Mouse (Mus musculus): ENCODE data around the gene Smim11. TPM values are rescaled to one million over a fixed set of nuclear protein-coding genes. Genes with fewer than 3 reads are reported as not detected.

Gene Smim11
- polyA plus RNA-seq, 1 experiment from 2014 or later = 145 TPM

GRCm38 (mm10) chr16:92355366-92355765 is 54.3 kb downstream of the Smim11 start:
- ATAC-seq (replicated peaks; ENCODE audit: low FRiP score, low read depth) (no peak), DNase-seq (ENCODE audit: low spot score) (no peak)
- Histone ChIP-seq H3K9me3 (replicated peaks; ENCODE audit: low read length) (no peaks in the 10 kb centered on the region), H3K4me1 (replicated peaks; ENCODE audit: insufficient read depth, low read length) (peaks cover 7% of the 10 kb centered on the region; the same call in 1 of the 2 replicates), H3K4me3 (replicated peaks; ENCODE audit: low read depth, low read length) (no peak overlapping the region), H3K27ac (no peak overlapping the region), H3K36me3 (ENCODE audit: insufficient read depth, low read length) (no peaks in the 10 kb centered on the region), H3K4me2 (ENCODE audit: low read length) (no peak overlapping the region), H3K9ac (ENCODE audit: low read depth, low read length) (no peak overlapping the region), H3K27me3 (ENCODE audit: insufficient read depth, low read length) (no peaks in the 10 kb centered on the region)
- WGBS = 65% methylated on average over 5 of the region's 5 CpGs
- no peak for TF ChIP-seq CTCF (IDR thresholded peaks at IDR 0.05; ENCODE audit: low read depth)

GRCm38 (mm10) chr16:92355982-92356381 is 54.9 kb downstream of the Smim11 start:
- no peak for TF ChIP-seq CTCF (IDR thresholded peaks at IDR 0.05; ENCODE audit: low read depth)
- no peak overlapping the region for H3K27ac ChIP-seq
- DNase-seq (ENCODE audit: low spot score) = no peak
- H3K9me3 ChIP-seq (replicated peaks; ENCODE audit: low read length) = no peaks in the 10 kb centered on the region
- H3K4me3 ChIP-seq (replicated peaks; ENCODE audit: low read depth, low read length) = no peak overlapping the region
- no peak for ATAC-seq (replicated peaks; ENCODE audit: low FRiP score, low read depth)
- 80% methylated on average over 11 of the region's 11 CpGs for WGBS
- no peaks in the 10 kb centered on the region for H3K36me3 ChIP-seq (ENCODE audit: insufficient read depth, low read length)
- H3K4me1 ChIP-seq (replicated peaks; ENCODE audit: insufficient read depth, low read length) = peaks cover 7% of the 10 kb centered on the region; the same call in 1 of the 2 replicates
- H3K4me2 ChIP-seq (ENCODE audit: low read length) = no peak overlapping the region
- no peaks in the 10 kb centered on the region for H3K27me3 ChIP-seq (ENCODE audit: insufficient read depth, low read length)
- H3K9ac ChIP-seq (ENCODE audit: low read depth, low read length) = no peak overlapping the region

GRCm38 (mm10) chr16:92357023-92357422 is 55.9 kb downstream of the Smim11 start:
- Histone ChIP-seq H3K4me2 (ENCODE audit: low read length) (no peak overlapping the region), H3K4me1 (replicated peaks; ENCODE audit: insufficient read depth, low read length) (peaks cover 7% of the 10 kb centered on the region; the same call in 1 of the 2 replicates), H3K4me3 (replicated peaks; ENCODE audit: low read depth, low read length) (no peak overlapping the region), H3K36me3 (ENCODE audit: insufficient read depth, low read length) (no peaks in the 10 kb centered on the region), H3K9ac (ENCODE audit: low read depth, low read length) (no peak overlapping the region), H3K9me3 (replicated peaks; ENCODE audit: low read length) (no peaks in the 10 kb centered on the region), H3K27me3 (ENCODE audit: insufficient read depth, low read length) (no peaks in the 10 kb centered on the region), H3K27ac (no peak overlapping the region)
- ATAC-seq (replicated peaks; ENCODE audit: low FRiP score, low read depth) (no peak), DNase-seq (ENCODE audit: low spot score) (no peak)
- TF ChIP-seq CTCF (IDR thresholded peaks at IDR 0.05; ENCODE audit: low read depth) = no peak
- WGBS = 55% methylated on average over 9 of the region's 9 CpGs

GRCm38 (mm10) chr16:92357566-92357965 is 56.5 kb downstream of the Smim11 start:
- no peak overlapping the region for H3K27ac ChIP-seq
- no peaks in the 10 kb centered on the region for H3K9me3 ChIP-seq (replicated peaks; ENCODE audit: low read length)
- 38% methylated on average over 10 of the region's 10 CpGs for WGBS
- no peaks in the 10 kb centered on the region for H3K27me3 ChIP-seq (ENCODE audit: insufficient read depth, low read length)
- TF ChIP-seq CTCF (IDR thresholded peaks at IDR 0.05; ENCODE audit: low read depth) = no peak
- no peak for DNase-seq (ENCODE audit: low spot score)
- peaks cover 7% of the 10 kb centered on the region; the same call in 1 of the 2 replicates for H3K4me1 ChIP-seq (replicated peaks; ENCODE audit: insufficient read depth, low read length)
- H3K36me3 ChIP-seq (ENCODE audit: insufficient read depth, low read length) = no peaks in the 10 kb centered on the region
- no peak overlapping the region for H3K9ac ChIP-seq (ENCODE audit: low read depth, low read length)
- no peak overlapping the region for H3K4me3 ChIP-seq (replicated peaks; ENCODE audit: low read depth, low read length)
- no peak overlapping the region for H3K4me2 ChIP-seq (ENCODE audit: low read length)
- ATAC-seq (replicated peaks; ENCODE audit: low FRiP score, low read depth) = no peak

GRCm38 (mm10) chr16:92358734-92359133 is 57.6 kb downstream of the Smim11 start:
- 18% methylated on average over 9 of the region's 9 CpGs for WGBS
- H3K9me3 ChIP-seq (replicated peaks; ENCODE audit: low read length) = no peaks in the 10 kb centered on the region
- H3K27me3 ChIP-seq (ENCODE audit: insufficient read depth, low read length) = no peaks in the 10 kb centered on the region
- no peak overlapping the region for H3K9ac ChIP-seq (ENCODE audit: low read depth, low read length)
- H3K27ac ChIP-seq = peak overlapping the region; percentile 32; the same call in 1 of the 2 replicates
- no peak for TF ChIP-seq CTCF (IDR thresholded peaks at IDR 0.05; ENCODE audit: low read depth)
- H3K4me1 ChIP-seq (replicated peaks; ENCODE audit: insufficient read depth, low read length) = peaks cover 7% of the 10 kb centered on the region; the same call in 1 of the 2 replicates
- H3K36me3 ChIP-seq (ENCODE audit: insufficient read depth, low read length) = no peaks in the 10 kb centered on the region
- no peak overlapping the region for H3K4me3 ChIP-seq (replicated peaks; ENCODE audit: low read depth, low read length)
- no peak overlapping the region for H3K4me2 ChIP-seq (ENCODE audit: low read length)
- no peak for DNase-seq (ENCODE audit: low spot score)
- peak; percentile 45; the same call in 1 of the 2 replicates for ATAC-seq (replicated peaks; ENCODE audit: low FRiP score, low read depth)

GRCm38 (mm10) chr16:92359229-92359628 is 58.1 kb downstream of the Smim11 start, which contains the start of gene Kcne1:
TSS of gene Kcne1 (minus strand) at chr16:92359468.
- Histone ChIP-seq H3K36me3 (ENCODE audit: insufficient read depth, low read length) (no peaks in the 10 kb centered on the region), H3K4me3 (replicated peaks; ENCODE audit: low read depth, low read length) (no peak within 1 kb of the TSS), H3K27me3 (ENCODE audit: insufficient read depth, low read length) (no peaks in the 10 kb centered on the region), H3K27ac (peak within 1 kb of the TSS; percentile 32; the same call in 1 of the 2 replicates), H3K9ac (ENCODE audit: low read depth, low read length) (no peak within 1 kb of the TSS), H3K4me2 (ENCODE audit: low read length) (no peak within 1 kb of the TSS), H3K9me3 (replicated peaks; ENCODE audit: low read length) (no peaks in the 10 kb centered on the region), H3K4me1 (replicated peaks; ENCODE audit: insufficient read depth, low read length) (peaks cover 7% of the 10 kb centered on the region; the same call in 1 of the 2 replicates)
- DNase-seq (ENCODE audit: low spot score) = no peak
- ATAC-seq (replicated peaks; ENCODE audit: low FRiP score, low read depth) = peak; percentile 52; the same call in 1 of the 2 replicates
- WGBS = 47% methylated on average over 9 of the region's 9 CpGs
- no peak for TF ChIP-seq CTCF (IDR thresholded peaks at IDR 0.05; ENCODE audit: low read depth)

GRCm38 (mm10) chr16:92360711-92361110 is 59.6 kb downstream of the Smim11 start:
- TF ChIP-seq CTCF (IDR thresholded peaks at IDR 0.05; ENCODE audit: low read depth) = no peak
- no peaks in the 10 kb centered on the region for H3K9me3 ChIP-seq (replicated peaks; ENCODE audit: low read length)
- H3K4me3 ChIP-seq (replicated peaks; ENCODE audit: low read depth, low read length) = no peak overlapping the region
- no peak overlapping the region for H3K4me2 ChIP-seq (ENCODE audit: low read length)
- H3K27ac ChIP-seq = no peak overlapping the region
- no peak for ATAC-seq (replicated peaks; ENCODE audit: low FRiP score, low read depth)
- H3K9ac ChIP-seq (ENCODE audit: low read depth, low read length) = no peak overlapping the region
- DNase-seq (ENCODE audit: low spot score) = no peak
- peaks cover 7% of the 10 kb centered on the region; the same call in 1 of the 2 replicates for H3K4me1 ChIP-seq (replicated peaks; ENCODE audit: insufficient read depth, low read length)
- 63% methylated on average over 7 of the region's 7 CpGs for WGBS
- H3K27me3 ChIP-seq (ENCODE audit: insufficient read depth, low read length) = no peaks in the 10 kb centered on the region
- H3K36me3 ChIP-seq (ENCODE audit: insufficient read depth, low read length) = no peaks in the 10 kb centered on the region

Other genes starting within 250 kb of the Smim11 start
- 373 and 387 TPM in 2 replicates for gene Mrps6, start 243.0 kb upstream of the Smim11 start, polyA plus RNA-seq (2015; fragmentation: Nextera tagmentation; extraction: Ambion mirVana)
- 0.13 and 0.29 TPM in 2 replicates for gene Gm49711, start 243.0 kb upstream of the Smim11 start, polyA plus RNA-seq (2015; fragmentation: Nextera tagmentation; extraction: Ambion mirVana)
- 13.5 and 13.9 TPM in 2 replicates for gene Slc5a3, start 243.0 kb upstream of the Smim11 start, polyA plus RNA-seq (2015; fragmentation: Nextera tagmentation; extraction: Ambion mirVana)
- 0.11 and 0.13 TPM in 2 replicates for gene Kcne2, start 8.9 kb upstream of the Smim11 start, polyA plus RNA-seq (2015; fragmentation: Nextera tagmentation; extraction: Ambion mirVana)
- 0.13 TPM in 1 of 2 replicates, not detected in the other for gene Fam243, start 20.2 kb downstream of the Smim11 start, polyA plus RNA-seq (2015; fragmentation: Nextera tagmentation; extraction: Ambion mirVana)
- 12.2 and 13.1 TPM in 2 replicates for gene Kcne1, start 58.2 kb downstream of the Smim11 start, polyA plus RNA-seq (2015; fragmentation: Nextera tagmentation; extraction: Ambion mirVana)
- gene Rcan1, start 169.6 kb downstream of the Smim11 start, polyA plus RNA-seq (2015; fragmentation: Nextera tagmentation; extraction: Ambion mirVana) = 37.9 and 38.8 TPM in 2 replicates
- gene Clic6, start 184.4 kb downstream of the Smim11 start, polyA plus RNA-seq (2015; fragmentation: Nextera tagmentation; extraction: Ambion mirVana) = 7.1 and 7.8 TPM in 2 replicates

Measured in kidney, postnatal 0 days (tissue).